In genomic region chr2:118520042-118520933, GRCm38 (mm10) we compare ENCODE assay signal across 7 mouse cellular contexts. TPM values are rescaled to one million over a fixed set of nuclear protein-coding genes. Genes with fewer than 3 reads are reported as not detected.
A peak's percentile ranks its signal among the peaks of the same experiment; 100 is the strongest.
DNase-seq lines count a peak whose midpoint lies in the region; ATAC-seq and TF ChIP-seq lines count a peak whose summit lies in the region.

No protein-coding gene starts in this region.

- H3K27me3 ChIP-seq in forebrain, postnatal 0 days (ENCODE audit: insufficient read depth, low read length) = no peaks in the 10 kb centered on the region
- H3K27me3 ChIP-seq in hindbrain, embryonic 14.5 days (ENCODE audit: control insufficient read depth, insufficient read depth, low read length) = no peaks in the 10 kb centered on the region
- H3K27me3 ChIP-seq in limb, embryonic 13.5 days = no peaks in the 10 kb centered on the region
- H3K27me3 ChIP-seq in midbrain, embryonic 12.5 days = no peaks in the 10 kb centered on the region

- no peak overlapping the region for H3K4me3 ChIP-seq in forebrain, postnatal 0 days (ENCODE audit: low read depth, low read length)
- H3K4me3 ChIP-seq in hindbrain, embryonic 14.5 days (replicated peaks; ENCODE audit: low read length) = no peak overlapping the region
- no peak overlapping the region for H3K4me3 ChIP-seq in limb, embryonic 13.5 days
- H3K4me3 ChIP-seq in midbrain, embryonic 12.5 days = no peak overlapping the region

- H3K27ac ChIP-seq in forebrain, postnatal 0 days (ENCODE audit: low read depth, low read length) = no peak overlapping the region
- H3K27ac ChIP-seq in hindbrain, embryonic 14.5 days = peak overlapping the region; percentile 67
- peak overlapping the region; percentile 84 for H3K27ac ChIP-seq in limb, embryonic 13.5 days
- peak overlapping the region; percentile 67 for H3K27ac ChIP-seq in midbrain, embryonic 12.5 days (replicated peaks)

- H3K36me3 ChIP-seq in forebrain, postnatal 0 days (ENCODE audit: insufficient read depth) = no peaks in the 10 kb centered on the region
- H3K36me3 ChIP-seq in hindbrain, embryonic 14.5 days (replicated peaks; ENCODE audit: control insufficient read depth, insufficient read depth) = no peaks in the 10 kb centered on the region
- H3K36me3 ChIP-seq in limb, embryonic 13.5 days = no peaks in the 10 kb centered on the region
- H3K36me3 ChIP-seq in midbrain, embryonic 12.5 days = no peaks in the 10 kb centered on the region

- 39% methylated on average over 9 of the region's 9 CpGs for WGBS in forebrain, postnatal 0 days
- 41% methylated on average over 9 of the region's 9 CpGs for WGBS in hindbrain, embryonic 14.5 days
- 34% methylated on average over 9 of the region's 9 CpGs for WGBS in limb, embryonic 13.5 days
- WGBS in midbrain, embryonic 12.5 days = 45% methylated on average over 9 of the region's 9 CpGs

- no peaks in the 10 kb centered on the region for H3K4me1 ChIP-seq in forebrain, postnatal 0 days (ENCODE audit: insufficient read depth)
- 0 out of 2 replicates have a peak, but pooled peaks cover 5% of the 10 kb centered on the region for H3K4me1 ChIP-seq in hindbrain, embryonic 14.5 days (replicated peaks; ENCODE audit: control insufficient read depth, insufficient read depth, low read length)
- peaks cover 40% of the 10 kb centered on the region for H3K4me1 ChIP-seq in limb, embryonic 13.5 days
- peaks cover 25% of the 10 kb centered on the region for H3K4me1 ChIP-seq in midbrain, embryonic 12.5 days

- ATAC-seq in forebrain, postnatal 0 days = peak; percentile 97
- ATAC-seq in hindbrain, embryonic 14.5 days (ENCODE audit: low FRiP score) = peak; percentile 90
- peak; percentile 92 for ATAC-seq in limb, embryonic 13.5 days (ENCODE audit: low FRiP score, low read depth)
- peak; percentile 89 for ATAC-seq in midbrain, embryonic 12.5 days (ENCODE audit: low FRiP score, low read depth)
- no peak for ATAC-seq in CD4-positive, CD25-positive, alpha-beta regulatory T cell, adult 4 months

- no peak overlapping the region for H3K9ac ChIP-seq in forebrain, postnatal 0 days
- no peak overlapping the region for H3K9ac ChIP-seq in hindbrain, embryonic 14.5 days
- H3K9ac ChIP-seq in limb, embryonic 13.5 days = 0 out of 2 replicates have a peak overlapping the region, but pooled peaks have one; percentile 25
- no peak overlapping the region for H3K9ac ChIP-seq in midbrain, embryonic 12.5 days (replicated peaks)

- TF ChIP-seq CTCF in forebrain, postnatal 0 days (IDR thresholded peaks at IDR 0.05; ENCODE audit: low read depth) = no peak

- no peaks in the 10 kb centered on the region for H3K9me3 ChIP-seq in forebrain, postnatal 0 days (ENCODE audit: low read length)
- H3K9me3 ChIP-seq in hindbrain, embryonic 14.5 days (ENCODE audit: control insufficient read depth, low read length) = no peaks in the 10 kb centered on the region
- H3K9me3 ChIP-seq in limb, embryonic 13.5 days = no peaks in the 10 kb centered on the region
- H3K9me3 ChIP-seq in midbrain, embryonic 12.5 days = no peaks in the 10 kb centered on the region

- no peak overlapping the region for H3K4me2 ChIP-seq in forebrain, postnatal 0 days (ENCODE audit: low read depth)
- no peak overlapping the region for H3K4me2 ChIP-seq in hindbrain, embryonic 14.5 days (replicated peaks)
- H3K4me2 ChIP-seq in limb, embryonic 13.5 days (replicated peaks) = peak overlapping the region; percentile 32; the same call in 1 of the 2 replicates
- no peak overlapping the region for H3K4me2 ChIP-seq in midbrain, embryonic 12.5 days (replicated peaks)

- peak; percentile 56 for DNase-seq in urinary bladder, postnatal 14 days (ENCODE audit: low spot score)
- no peak for DNase-seq in urinary bladder, adult 2 months (ENCODE audit: low spot score)
- DNase-seq in forebrain, postnatal 0 days = peak; percentile 58
- peak; percentile 52 for DNase-seq in hindbrain, embryonic 14.5 days (ENCODE audit: low spot score)

RNA-seq across cellular contexts. Expression of gene Bmf, which starts 29.2 kb away (rescaled TPM):
- polyA plus RNA-seq in urinary bladder, adult 2 months (2012; rRNA removed) = 11.7 and 14.1 TPM in 2 replicates
- total RNA-seq in forebrain, postnatal 0 days (2014; rRNA removed) = 5.3 and 6.6 TPM in 2 replicates
- polyA plus RNA-seq in forebrain, postnatal 0 days (2015; fragmentation: Nextera tagmentation; extraction: Ambion mirVana) = 1.2 and 1.3 TPM in 2 replicates
- 3.3 and 3.8 TPM in 2 replicates for polyA plus RNA-seq in hindbrain, embryonic 14.5 days (2014; fragmentation: Nextera tagmentation; extraction: Ambion mirVana)
- 6.8 and 7.3 TPM in 2 replicates for polyA plus RNA-seq in limb, embryonic 13.5 days (2015; fragmentation: Nextera tagmentation; extraction: Ambion mirVana)
- 2.1 and 4.1 TPM in 2 replicates for polyA plus RNA-seq in midbrain, embryonic 12.5 days (2016; fragmentation: Nextera tagmentation; extraction: Ambion mirVana)
- 1 to 10 TPM; 1.3 to 4.2 TPM for polyA plus RNA-seq in CD4-positive, CD25-positive, alpha-beta regulatory T cell, adult 4 months (2017; shearing (Covaris generic))

RNA-seq across cellular contexts. Expression of gene Srp14, which starts 40.8 kb away (rescaled TPM):
- polyA plus RNA-seq in urinary bladder, adult 2 months (2012; rRNA removed) = 203 and 232 TPM in 2 replicates
- total RNA-seq in forebrain, postnatal 0 days (2014; rRNA removed) = 180 and 252 TPM in 2 replicates
- 357 and 411 TPM in 2 replicates for polyA plus RNA-seq in forebrain, postnatal 0 days (2015; fragmentation: Nextera tagmentation; extraction: Ambion mirVana)
- polyA plus RNA-seq in hindbrain, embryonic 14.5 days (2014; fragmentation: Nextera tagmentation; extraction: Ambion mirVana) = 298 and 339 TPM in 2 replicates
- polyA plus RNA-seq in limb, embryonic 13.5 days (2015; fragmentation: Nextera tagmentation; extraction: Ambion mirVana) = 244 and 249 TPM in 2 replicates
- polyA plus RNA-seq in midbrain, embryonic 12.5 days (2016; fragmentation: Nextera tagmentation; extraction: Ambion mirVana) = 280 and 286 TPM in 2 replicates
- 100 to 1,000 TPM; 272 to 283 TPM for polyA plus RNA-seq in CD4-positive, CD25-positive, alpha-beta regulatory T cell, adult 4 months (2017; shearing (Covaris generic))
